Mouse (Mus musculus): Measurements from ENCODE around the gene Fgd2.

The Fgd2 gene

DNA sequence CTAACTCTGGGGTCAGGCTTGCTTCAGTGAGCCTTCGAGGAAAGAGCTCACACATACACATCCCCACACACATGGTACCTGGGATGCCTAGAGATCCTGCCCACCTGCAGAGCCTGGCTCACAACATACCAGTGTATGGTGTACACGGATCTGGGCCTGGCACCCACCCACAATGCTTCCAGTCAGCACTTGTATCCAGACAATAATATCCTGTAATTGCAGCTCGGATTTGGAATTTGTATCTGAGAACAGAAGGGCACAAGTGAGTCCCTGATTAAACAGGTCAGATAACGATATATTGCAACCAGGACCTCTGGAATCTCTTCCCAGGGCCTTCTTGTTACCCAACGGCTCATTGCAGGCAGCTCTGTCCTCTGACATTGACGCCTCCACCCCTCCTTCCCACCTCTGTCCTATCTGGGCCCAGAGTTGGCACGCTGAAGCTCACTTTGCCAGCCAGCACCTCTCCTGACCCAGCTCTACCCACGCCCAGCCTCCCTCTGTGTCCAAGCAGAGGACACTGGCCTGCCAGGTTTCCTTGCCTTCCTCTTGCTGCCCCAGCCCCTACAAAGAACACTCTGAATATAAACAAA, 62.3 kb downstream of the Fgd2 start:
- no peak for DNase-seq (ENCODE audit: low read depth)

DNA sequence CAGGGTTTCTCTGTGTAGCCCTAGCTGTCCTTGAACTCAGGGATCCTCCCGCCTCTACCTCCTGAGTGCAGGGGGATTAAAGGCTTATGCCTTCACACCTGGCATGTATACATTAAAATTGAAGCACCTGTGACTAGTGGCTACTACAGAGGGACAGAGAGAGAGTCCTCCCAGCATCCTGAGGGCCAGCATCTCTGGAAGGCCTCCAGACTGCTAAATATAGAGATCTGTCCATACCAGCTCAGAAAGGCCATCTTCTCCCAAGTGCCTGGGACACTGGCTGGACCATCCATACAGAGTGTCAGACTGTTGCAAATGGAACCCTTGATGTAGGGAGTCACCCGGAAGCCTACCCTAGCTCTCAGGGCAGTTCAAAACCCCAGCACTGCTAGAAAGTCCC, 63.3 kb downstream of the Fgd2 start:
- no peak for DNase-seq (ENCODE audit: low read depth)

DNA sequence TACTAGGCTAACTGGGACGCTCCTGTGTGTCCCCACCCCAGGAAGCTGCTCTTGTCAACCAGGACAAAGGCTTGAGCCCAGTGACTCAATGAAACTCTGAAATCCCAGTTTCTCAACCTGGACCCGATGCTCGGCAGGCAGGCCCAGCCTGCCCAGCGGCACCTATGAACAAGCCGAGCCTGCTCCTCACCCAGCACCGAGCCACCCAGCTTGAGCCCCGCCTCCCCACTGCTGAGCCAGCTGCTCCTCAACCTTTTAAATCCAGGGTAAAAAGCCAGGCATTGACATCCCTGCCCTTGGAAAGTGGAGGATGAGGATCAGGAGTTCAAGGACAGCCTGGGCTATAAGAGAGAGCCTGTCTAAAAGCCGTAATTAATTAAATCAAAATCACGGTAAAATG, 64.6 kb downstream of the Fgd2 start:
- no peak for DNase-seq (ENCODE audit: low read depth)

DNA sequence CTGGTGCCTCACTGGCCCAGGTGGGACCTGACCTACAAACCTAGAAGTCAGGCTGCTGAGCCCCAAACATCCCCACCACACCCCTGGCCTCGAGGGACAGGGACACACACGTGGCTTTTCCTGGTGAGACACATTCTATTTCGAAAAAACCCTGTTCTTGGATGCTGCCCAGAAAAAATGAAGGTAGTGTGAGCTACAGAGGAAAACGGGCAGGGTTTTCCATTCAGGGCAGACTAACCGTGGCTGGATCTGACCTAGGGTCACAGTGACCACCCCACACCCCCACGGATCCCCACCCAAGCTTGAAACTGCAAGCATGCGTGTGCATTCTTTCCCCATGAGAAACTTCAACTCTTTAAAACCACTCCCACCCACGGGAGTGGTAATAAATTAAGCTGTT, 67.5 kb downstream of the Fgd2 start:
- no peak for DNase-seq (ENCODE audit: low read depth)

DNA sequence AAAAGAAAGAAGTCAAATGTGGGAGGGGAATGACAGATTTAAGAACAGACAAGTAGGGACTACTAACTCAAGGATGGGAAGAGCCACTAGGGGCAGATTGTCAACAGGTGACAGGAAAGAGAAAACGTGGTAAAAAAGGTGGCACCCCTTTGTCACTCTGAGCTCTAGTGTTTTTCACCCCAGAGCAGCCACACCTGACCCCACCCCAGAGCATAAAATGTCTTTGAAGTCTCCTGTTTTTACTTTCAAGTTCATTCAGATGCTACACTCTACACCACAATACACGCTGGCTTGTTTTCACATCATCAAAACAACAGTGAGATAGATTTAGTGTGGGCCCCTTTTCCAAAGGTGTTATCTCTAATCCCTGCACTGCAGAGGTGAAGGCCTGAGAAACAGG, 68.1 kb downstream of the Fgd2 start:
- DNase-seq (ENCODE audit: low read depth) = no peak
